Mouse (Mus musculus) mature B cell (primary cell): ENCODE data around the gene Gmeb2.
"Not testable (repeated sequence)": the region's sequence is repeated elsewhere in the genome, so short reads cannot be mapped to it uniquely, and the experiment has no call there.

Source experiments
- in situ Hi-C: fragments of 300-500 bp; cut with MboI; formaldehyde crosslinking; loops from 2 replicates; pipeline ENCODE4 v1.14.3; 2019

Gene Gmeb2

DNA sequence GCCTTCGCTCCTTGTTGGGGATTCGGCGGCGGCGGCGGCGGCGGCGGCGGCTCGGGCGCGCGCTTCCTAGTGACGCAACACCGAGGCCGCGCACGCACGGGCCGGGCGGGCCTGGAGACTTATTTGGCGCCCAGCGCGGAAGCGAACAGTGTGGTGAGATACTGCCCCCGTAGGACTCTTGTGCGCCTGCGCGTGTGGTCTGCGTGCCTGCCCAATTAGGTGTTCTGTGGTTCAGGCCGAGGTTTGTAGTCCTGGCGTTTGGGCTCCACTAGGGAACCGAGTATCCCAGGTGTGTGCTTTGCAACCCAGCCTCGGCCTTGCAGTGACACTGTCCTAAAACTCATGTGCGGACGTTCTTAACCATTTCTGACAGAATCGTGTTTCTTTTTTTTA lies at the start of gene Gmeb2:
Gene Gmeb2 (minus strand): TSS at position 78 of the 393 bp plus-strand sequence.
- in situ Hi-C loops, result not testable (repeated sequence)

DNA sequence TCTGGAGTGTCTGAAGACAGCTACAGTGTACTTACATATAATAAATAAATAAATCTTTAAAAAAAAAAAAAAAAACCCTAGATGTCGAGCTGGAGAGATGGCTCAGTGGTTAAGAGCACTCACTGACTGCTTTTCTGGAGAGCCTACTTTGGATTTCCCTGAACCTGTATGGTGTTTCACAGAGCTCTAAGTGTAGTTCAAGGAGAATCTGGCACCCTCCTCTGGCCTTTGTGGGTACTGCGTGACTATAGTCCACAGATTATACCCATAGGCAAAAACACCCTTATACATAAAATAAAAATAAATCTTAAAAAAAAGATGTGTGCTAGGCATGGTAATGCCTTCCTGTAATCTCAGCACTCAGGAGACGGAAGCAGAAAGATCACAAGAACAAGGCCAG lies 46.2 kb upstream of the Gmeb2 start:
- in situ Hi-C loops, result loop anchor here (10.0 kb wide), 1 partner anchor 149 kb away; the partner anchor contains the start of gene Ppdpf

DNA sequence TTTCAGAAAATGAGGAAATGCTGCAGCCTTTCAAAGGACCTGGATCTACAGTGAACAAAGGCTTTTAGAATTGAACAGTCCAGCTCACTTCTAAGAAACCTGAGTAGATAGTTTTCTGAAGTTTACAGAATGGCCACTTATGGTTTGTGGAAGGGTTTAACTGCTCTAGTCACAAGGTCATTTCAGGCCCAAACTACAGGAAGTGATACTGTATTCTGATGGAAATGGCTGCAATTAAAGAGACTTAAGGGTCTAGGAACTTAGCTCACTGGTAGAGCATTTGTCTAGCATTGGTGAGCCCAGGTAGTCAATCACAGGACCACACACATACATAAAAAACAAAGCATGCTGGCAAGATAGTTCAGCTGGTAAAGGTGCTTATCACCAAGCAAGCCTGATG lies 44.7 kb upstream of the Gmeb2 start:
- in situ Hi-C loops, result loop anchor here (10.0 kb wide), 1 partner anchor 148 kb away; the partner anchor contains the start of gene Ppdpf

DNA sequence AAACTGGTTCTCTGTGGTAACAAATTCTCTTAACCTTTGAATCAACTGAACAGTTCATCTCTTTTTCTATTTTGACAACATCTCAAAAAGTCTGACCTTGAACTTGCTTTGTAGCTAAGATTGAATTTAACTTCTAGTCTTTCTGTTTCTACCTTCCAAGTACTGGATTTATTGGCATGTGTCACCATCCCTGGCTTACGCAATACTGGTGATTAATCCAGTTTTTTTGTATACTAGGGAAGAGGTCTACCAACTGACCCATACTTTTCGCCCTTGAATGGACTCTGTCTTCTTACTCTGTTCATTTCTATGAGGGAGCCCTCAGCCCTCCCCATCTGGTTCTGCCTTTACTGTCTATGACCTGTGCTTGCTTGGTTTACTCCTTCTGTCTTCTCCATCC lies 38.3 kb upstream of the Gmeb2 start:
- in situ Hi-C loops, result no loop called here

DNA sequence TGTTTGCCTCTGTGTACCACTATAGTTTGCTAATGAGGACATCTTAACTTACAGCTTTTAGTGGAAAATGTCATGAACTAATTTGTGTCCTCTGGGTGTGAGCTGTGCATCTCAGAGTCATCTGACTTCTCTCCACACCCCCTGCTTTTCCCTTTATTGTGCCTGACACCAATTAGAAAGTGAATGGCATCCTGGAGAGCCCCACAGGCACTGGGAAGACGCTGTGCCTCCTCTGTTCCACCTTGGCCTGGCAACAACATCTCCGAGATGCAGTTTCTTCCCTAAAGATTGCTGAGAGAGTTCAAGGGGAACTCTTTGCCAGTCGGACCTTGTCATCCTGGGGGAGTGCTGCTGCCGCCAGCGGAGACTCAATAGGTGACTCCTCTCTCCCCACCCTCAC lies 34.3 kb upstream of the Gmeb2 start:
- in situ Hi-C loops, result no loop called here

DNA sequence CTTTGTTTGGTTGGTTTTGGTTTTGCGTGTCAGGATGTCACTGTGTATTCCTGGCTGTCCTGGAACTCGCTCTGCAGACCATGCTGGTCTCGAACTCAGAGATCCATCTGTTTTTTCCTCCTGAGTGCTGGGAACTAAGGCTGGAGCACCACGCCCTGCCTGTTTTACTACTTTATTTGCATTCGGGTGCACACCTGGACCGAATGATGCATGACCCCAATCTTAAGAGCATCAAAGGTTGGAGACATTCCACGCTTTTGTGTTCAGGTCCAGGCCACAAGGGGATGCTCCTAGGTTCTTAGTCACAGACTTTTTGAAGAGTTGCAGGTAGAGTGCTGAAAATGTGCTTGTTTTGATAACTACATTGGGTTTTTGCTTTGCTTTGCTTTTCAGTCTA lies 32.3 kb upstream of the Gmeb2 start:
- in situ Hi-C loops, result no loop called here

DNA sequence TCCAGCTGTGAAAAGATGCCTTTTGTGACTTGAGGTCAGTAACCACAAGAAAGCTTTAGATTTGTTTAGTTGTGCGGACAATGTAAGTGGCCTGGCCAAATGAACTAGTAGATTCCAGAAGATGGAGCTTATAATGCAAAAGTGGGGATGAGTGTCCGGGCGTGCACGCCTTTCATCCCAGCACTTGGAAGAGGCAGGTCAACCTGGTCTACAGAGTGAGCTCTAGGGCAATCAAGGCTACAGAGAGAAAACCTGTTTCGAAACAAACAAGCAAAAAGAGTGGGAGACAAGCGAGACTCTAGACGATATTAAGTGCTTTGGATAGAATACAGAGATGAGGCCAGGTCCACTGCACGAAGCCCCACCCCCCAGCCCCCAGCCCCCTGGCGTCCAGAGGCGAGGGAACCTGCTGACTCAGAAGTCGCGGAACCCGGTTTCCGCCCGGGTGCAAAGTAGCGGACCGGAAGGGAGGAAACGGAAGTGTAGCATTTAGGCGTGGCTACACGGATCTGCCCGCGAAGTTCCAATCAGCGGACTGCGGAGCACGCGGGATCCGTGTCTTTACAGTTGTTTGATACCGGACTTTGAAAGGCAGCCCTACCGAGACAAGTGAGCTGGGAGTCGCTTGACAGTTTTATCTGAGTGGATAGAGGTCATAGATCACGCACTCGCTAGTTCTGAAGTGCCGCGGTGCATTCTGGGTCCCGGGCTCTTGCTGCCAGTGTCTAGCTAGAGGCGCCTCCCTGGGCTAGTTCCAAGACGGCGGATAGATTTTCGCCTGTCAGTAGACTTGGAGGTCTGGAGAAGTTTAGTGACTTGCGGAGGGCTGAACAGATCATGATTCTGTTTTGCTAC lies 31.6 kb upstream of the Gmeb2 start, which contains the start of gene Rtel1:
Gene Rtel1 (plus strand): TSS at position 492 of the 855 bp plus-strand sequence.
- in situ Hi-C loops, result no loop called here

DNA sequence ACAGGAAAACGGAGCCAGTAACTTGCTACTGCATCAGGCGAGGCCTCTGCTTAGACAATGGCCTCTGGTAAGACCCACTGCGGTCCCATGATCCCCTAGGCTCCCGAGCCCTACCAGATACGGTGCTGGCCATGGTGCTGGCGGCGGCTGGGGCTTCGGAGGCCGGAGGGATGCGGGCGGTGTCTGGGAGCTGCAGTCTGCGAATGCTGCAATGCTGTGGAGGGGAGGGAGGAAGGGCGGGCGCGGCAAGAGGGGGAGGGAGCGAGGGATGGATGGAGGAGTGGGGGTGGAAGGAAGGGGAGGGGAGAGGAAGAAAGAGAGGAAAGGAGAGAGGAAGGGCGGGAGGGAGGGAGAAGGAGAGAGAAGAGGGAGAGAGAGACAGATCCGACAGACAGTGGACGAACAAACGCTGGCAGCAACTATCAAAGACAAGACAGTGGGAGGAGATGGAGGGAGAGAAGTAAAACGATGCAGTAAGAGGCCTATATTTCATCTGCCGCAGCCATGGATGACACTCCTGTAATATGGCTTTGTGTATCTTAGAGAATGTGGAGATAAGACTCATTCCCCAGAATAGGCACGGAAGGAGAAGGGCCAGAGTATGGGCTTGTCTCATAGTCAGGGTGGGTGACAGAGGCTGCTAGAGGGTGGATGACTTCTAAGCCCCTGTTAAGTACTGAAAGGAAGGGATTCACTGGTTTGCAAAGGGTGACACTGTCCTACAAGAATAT lies 26.4 kb upstream of the Gmeb2 start, which contains the start of gene Stmn3:
Gene Stmn3 (minus strand): TSS at position 421 of the 731 bp plus-strand sequence.
- in situ Hi-C loops, result no loop called here

DNA sequence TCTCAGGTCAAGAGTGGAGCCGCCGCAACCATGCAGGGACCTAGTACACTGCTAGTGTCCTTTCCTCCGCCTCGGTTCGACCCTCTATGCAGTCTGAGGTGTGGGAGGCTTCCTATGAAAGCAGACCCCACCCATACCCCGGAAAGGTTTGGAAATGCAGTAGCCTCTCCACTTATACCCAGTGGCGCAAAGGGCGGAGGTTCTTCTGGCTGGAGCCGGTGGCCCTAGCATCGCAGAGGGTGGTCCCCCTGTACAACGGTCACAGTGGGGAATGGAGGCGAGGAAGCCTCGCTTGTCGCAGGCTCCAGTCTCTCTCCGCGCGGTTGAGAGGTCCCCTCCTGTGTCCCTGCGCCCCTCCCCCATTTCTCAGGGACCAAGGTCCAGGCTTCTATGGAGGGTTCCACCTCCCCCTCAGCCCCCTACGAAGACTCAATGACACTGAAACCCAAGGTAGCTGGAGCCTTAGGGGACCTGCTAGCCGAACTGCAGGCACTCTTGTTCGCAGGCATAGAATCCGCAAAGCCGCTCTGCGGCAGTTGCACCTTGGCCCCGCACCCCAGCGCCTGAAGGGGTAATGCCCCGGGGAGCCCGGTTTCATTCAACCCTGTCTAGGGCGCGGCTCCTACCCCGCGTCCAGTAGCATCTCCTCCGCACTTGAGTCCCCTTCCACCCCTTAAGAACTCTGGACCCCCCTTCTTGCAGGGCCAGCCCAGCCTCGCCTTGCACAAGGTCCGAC lies 25.7 kb upstream of the Gmeb2 start:
- in situ Hi-C loops, result no loop called here

DNA sequence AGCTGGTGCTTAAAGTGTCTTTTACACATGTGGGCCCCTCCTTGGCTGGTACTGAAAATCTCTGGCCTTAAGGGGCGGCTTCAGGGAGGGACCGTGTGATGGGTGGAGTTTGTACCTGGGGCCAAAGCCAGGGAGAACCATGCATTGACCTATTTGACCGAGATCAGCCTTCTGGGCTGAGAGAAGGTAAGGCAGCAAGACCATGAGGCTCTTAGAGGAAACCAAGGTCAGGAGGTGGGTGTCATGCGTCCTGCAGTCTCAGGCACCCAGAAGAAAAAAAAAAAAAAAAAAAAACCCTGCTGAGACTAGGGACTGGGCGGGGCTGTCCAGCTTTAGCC lies 25.1 kb upstream of the Gmeb2 start:
- in situ Hi-C loops, result no loop called here

DNA sequence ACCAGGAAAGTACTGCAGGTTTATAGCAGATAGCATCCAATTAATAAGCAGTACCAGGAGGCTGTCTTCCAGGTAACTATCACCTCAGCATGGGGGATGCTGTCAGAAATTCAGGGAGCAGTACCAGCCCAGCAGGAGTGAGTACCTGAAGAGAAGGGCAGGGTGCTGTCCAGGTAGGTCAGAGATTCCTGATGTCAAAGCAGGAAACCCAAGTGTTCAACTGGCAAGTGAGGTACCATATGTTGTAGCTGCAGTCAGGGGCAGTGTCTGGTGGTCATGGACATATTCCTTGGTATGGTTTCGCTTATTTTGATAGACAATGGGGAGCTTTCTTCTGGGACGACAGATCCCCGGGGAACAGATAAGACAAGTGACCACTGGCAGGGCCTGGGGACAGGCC lies 24.6 kb upstream of the Gmeb2 start:
- in situ Hi-C loops, result no loop called here

DNA sequence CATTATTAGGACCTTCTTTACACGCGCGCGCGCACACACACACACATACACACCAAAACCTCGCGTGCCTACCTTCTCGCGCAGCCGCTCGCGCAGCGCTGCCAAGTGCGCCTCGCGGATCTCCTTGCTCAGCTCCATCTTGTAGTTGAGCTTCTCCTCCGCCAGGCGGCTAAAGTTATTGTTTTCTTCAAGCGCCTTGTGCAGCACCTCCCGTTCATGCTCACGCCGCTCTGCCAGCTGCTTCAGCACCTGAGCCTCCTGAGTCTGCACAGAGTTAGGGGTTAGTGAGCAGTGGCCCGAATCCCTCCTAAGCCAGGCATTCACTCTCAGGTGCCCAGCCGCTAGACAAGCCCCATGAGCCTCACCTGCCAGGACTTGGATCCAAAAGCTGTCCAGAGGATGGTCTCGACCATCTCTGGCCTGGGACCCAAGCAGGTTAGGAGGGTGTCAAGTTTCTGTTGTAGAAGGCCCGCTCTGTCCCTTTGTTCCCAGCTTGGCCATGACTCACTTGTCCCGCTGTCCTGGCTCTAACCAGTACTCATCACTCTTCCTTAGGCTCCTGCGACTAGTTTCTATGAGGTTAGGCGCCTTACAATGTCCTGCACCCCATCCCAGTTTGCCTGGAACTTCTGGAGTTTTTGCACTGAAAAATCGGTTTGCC lies 19.4 kb upstream of the Gmeb2 start:
- in situ Hi-C loops, result no loop called here

DNA sequence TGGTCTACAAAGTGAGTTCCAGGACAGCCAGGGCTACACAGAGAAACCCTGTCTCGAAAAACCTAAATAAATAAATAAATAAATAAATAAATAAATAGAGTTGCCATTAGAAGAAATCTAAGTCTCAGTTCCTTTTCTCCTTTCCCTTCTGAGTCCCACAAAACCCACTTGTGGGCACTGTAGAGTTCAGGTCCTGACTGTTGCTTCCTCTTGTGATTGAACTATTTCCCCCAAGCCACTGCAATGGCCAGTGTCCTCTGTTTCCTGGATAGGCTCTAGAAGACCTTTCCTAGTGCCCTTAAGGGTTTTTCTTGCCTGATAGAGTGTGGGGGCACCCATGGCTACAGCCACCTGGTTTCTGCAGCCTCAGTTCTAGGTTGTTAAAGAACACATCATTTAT lies 17.1 kb upstream of the Gmeb2 start:
- in situ Hi-C loops, result no loop called here

DNA sequence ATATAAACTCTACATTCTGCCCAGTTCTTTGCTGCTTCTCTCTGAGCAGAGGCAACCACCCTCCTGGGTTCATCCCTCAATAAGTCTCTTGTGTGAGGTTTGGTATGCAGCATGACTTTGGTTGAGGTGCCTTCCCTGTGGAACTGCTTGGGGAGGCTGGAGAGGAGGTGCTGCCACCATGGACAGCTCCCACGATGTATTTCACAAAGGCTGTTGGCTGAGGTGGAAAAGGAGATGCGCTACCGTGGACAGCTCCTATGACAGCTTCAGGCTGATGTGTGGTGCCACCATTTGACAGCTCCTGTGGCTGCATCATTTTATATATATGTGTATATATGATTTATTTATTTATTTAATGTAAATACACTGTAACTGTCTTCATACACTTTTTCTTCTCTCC lies 14.2 kb upstream of the Gmeb2 start:
- in situ Hi-C loops, result no loop called here

DNA sequence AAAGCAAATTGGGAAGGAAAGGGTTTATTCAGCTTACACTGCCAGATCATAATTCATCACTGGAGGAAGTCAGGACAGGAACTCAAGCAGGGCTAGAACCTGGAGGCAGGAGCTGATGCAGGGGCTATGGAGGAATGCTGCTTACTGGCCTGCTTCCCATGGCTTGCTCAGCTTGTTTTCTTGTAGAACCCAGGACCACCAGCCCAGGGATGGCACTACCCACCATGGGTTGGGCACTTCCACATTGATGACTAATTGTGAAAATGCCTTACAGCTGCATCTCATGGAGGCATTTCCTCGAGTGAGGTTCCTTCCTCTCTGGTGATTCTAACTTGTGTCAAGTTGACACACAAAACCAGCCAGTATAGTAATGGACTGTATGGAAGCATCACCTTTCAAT lies 3.1 kb upstream of the Gmeb2 start:
- in situ Hi-C loops, result no loop called here

DNA sequence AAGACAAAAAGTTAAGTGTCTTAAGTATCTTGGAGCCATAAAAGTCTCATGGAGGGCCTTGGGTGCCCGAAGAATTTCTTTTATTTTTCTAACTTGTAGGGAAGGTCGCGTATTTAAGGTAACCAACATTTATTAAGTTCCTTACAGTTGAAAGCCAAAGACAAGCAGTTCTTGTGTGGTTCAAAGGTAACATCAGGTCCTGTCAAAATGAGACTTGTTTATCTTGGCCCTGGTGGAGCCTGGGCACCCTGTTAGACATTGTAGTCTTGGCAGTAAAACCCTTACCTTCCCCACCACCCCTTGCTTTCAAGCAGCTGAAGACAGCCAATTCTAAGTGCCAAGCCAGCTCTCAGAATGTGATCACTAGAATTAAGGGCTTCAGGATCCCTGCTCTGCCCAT lies 856 bp upstream of the Gmeb2 start:
- in situ Hi-C loops, result no loop called here

DNA sequence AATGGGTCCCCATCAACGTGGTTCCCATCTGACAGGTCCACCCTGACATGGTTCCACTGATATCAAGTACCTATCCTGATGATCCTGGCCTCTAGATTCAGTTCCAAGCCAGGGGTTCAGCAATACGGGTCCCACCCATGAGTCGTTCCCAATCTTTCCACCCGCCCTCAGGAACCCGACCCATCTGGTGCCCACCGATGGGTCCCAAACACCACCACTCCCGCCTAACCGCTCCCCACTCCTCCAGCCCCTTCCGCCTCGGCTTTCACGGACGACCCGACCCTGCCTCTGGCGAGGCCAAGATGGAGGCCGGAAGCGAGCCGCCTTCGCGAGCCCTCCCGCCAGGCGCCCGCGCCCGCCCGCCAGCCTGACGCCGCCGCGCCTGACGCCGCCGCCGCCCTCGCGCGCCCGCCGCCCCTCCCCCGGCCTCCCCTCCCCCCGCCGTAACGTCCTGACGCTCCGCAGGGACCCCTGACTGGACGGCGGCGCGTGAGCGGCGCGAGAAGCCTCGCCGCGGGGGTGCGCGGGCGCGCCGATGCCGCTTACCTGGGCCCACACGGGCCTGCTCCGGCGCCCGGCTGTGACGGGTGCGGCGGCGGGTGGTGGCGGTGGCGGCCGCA lies 387 bp downstream of the Gmeb2 start:
- in situ Hi-C loops, result no loop called here

DNA sequence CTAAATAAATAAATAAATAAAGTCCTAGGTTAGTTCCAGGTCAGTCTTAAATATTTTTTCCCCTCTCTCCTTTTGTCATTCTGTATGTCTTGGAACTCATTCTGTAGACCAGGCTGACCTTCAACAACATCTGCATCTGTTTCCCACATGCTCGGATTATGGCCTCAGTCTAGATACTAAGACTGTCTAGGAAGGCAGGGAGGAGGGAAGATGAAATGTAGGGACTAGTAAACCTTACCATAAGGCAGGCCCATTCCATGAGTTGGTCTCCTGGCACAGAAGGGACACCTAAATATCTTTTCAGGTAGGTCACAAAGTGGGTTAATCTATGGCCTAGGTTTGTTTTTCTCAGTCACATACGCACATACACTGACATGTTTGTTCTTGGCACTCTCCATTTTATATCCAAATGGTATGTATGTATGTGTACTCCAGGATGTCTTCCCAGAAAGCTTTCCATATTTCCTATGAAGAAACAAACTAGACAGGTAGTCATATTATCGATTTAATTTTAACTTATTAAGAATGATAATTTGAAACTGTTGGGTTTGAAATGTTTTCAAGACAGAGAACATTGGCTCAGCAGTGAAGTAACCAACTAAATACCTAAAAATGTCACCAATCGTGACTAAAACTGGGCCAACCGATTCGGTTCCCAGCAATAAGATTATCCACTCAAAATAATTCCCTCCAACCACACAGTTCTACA lies 1.1 kb downstream of the Gmeb2 start:
- in situ Hi-C loops, result no loop called here

DNA sequence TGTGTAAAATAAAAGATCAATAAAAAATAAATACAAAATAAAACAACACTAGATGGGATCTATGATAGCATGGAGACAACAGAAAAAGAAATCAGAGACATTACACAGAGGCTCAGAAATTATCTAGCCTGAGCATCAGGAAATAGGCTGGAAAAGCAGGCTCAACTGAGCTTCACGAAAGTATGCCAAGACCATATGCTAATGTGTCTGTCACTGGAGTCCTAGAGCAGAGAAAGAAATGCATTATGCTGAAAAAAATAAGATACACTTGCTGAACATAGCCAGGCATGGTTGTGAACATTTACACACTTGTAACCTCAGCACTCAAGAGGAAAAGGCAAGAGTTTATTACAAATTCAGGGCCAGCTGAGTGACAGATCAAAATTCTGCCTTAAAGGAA lies 7.9 kb downstream of the Gmeb2 start:
- in situ Hi-C loops, result no loop called here

DNA sequence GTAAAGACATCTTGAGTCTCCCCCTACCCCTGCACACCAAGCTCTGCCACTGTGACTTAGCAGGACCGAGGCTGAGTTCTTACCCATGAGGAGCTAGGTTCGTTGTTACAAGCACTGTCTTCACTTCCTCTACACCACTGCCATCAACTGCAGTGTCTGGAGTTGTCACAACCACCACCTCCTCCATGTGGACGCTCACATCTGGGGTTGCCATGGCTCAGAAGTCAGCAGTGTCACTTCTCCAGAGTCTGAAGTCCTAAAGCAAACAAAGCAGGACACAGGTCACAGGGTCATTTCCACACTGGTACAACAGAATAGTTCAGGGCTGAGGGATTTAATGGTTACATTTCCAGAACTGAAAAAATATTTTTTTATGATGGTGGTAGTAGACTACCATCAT lies 10.0 kb downstream of the Gmeb2 start:
- in situ Hi-C loops, result no loop called here

DNA sequence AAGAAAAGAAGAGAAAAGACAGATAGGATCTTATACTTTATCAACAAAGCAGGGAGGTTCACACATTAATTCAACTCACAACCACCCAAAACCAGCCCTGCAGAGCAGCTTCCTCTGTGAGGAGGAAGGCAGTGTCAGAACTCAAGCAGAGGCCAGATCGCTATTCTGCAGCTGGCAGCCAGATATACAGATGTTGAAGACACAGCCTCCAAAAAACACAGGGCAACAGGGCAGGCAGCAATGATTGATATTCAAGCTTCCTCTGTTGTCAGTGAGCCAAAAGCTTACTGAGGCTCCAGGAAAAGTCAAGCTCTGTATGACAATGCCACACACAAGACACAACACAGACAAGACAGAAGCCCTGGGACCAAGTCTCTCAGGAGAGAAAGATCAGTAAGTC lies 11.1 kb downstream of the Gmeb2 start:
- in situ Hi-C loops, result no loop called here
